Mouse (Mus musculus) heart, embryonic 15.5 days (tissue): Measurements from ENCODE around the gene Cyp4a14. TPM values are rescaled to one million over a fixed set of nuclear protein-coding genes. Genes with fewer than 3 reads are reported as not detected.

Experiments
- polyA plus RNA-seq: library from polyadenylated mRNA; unstranded; fragments of >200 nt; fragmentation: Nextera tagmentation; extraction: Ambion mirVana; gene quantifications from 2 replicates; pipeline ENCODE4 v1.2.1, GENCODE M21; 2015

The Cyp4a14 gene
- polyA plus RNA-seq, 1 experiment from 2014 or later: not detected

Other genes with a start within 250 kb of the Cyp4a14 start
- gene Cyp4a12a, start 197.1 kb downstream of the Cyp4a14 start, polyA plus RNA-seq: not detected in 2 replicates
- gene Cyp4a12b, start 84.5 kb downstream of the Cyp4a14 start, polyA plus RNA-seq: not detected in 2 replicates
- not detected in 2 replicates for gene Cyp4a30b, start 43.5 kb downstream of the Cyp4a14 start, polyA plus RNA-seq
- gene Cyp4a10, start 22.1 kb upstream of the Cyp4a14 start, polyA plus RNA-seq: not detected in 2 replicates
- not detected in 2 replicates for gene Cyp4a31, start 67.5 kb upstream of the Cyp4a14 start, polyA plus RNA-seq
- not detected in 2 replicates for gene Cyp4a32, start 104.8 kb upstream of the Cyp4a14 start, polyA plus RNA-seq
- gene Cyp4b1, start 151.6 kb upstream of the Cyp4a14 start, polyA plus RNA-seq: 3.4 and 4.5 TPM in 2 replicates
- 21.2 and 27.3 TPM in 2 replicates for gene Efcab14, start 241.6 kb upstream of the Cyp4a14 start, polyA plus RNA-seq